Mouse (Mus musculus): ENCODE results near the gene Gns. TPM values are rescaled to one million over a fixed set of nuclear protein-coding genes. Genes with fewer than 3 reads are reported as not detected.

Gene Gns
- total RNA-seq, 1 experiment from 2014 or later: 24.3 TPM

DNA sequence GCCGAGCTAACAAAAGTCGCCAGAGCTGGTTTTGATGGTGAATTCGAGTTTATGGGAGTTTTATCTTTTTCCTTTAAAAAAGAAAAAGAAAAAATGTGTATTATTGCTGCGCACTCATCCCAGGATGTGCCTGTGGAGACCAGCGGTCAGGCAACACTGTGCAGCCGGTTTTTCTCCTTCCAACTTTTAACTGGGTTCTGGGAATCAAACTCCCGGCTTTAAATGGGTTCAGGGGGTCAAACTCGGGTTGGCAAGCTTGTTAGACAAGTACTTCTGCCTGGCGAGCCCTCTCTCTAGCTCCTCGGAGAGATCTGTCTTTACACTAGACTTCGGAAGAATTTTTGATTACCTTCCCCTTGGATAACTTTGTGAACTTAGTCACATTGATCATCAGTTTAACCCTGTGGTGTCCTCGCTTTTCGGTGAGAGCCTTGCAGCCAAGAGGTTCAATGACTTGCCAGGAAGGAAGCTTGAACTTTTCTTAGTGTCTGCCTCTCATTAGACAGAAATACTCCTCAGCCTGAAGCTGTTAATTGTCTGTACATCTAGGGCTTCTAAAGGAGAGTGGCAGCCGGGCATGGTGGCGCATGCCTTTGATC, 13.1 kb upstream of the Gns start:
- ATAC-seq (replicated peaks in 1 of 2; ENCODE audit: insufficient read depth in 1 of 2, low FRiP score in 2 of 2, low TSS enrichment in 1 of 2, low read depth in 1 of 2, poor library complexity in 2 of 2, severe bottlenecking in 2 of 2): no peak

DNA sequence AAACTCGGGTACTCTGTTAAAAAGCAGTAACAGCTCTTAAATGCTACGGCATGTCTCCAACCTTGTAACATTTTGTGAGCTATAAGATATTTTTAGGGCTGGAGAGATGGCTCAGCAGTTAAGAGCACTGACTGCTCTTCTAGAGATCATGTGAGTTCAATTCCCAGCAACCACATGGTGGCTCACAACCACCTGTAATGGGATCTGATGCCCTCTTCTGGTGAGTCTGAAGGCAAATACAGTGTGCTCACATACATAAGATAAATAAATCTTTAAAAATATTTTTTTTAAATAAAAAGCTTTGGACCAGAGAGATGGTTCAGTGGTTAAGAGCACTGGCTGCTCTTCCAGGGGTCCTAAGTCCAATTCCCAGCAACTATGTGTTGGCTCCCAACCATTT, 4.5 kb upstream of the Gns start:
- no peak for ATAC-seq (replicated peaks in 1 of 2; ENCODE audit: insufficient read depth in 1 of 2, low FRiP score in 2 of 2, low TSS enrichment in 1 of 2, low read depth in 1 of 2, poor library complexity in 2 of 2, severe bottlenecking in 2 of 2)

DNA sequence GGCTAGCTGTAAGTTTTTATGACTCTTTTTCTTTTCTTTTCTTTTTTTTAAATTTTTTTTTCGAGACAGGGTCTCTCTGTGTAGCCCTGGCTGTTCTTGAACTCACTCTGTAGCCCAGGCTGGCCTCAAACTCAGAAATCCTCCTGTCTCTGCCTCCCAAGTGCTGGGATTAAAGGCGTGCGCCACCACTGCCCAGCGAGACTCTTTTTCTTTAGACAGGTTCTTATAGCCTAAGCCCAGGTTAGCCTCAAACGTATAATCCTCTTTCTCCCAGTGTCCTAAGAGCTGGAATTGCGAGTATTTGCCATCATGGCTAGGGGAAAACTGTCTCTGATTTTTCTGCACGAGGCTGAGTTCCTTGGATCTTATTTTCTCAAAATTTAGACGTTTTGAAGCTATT, 1.7 kb upstream of the Gns start:
- ATAC-seq (replicated peaks in 1 of 2; ENCODE audit: insufficient read depth in 1 of 2, low FRiP score in 2 of 2, low TSS enrichment in 1 of 2, low read depth in 1 of 2, poor library complexity in 2 of 2, severe bottlenecking in 2 of 2): no peak

GRCm38 (mm10) chr10:121364306-121364705, 584 bp upstream of the Gns start:
- no peak for ATAC-seq (replicated peaks in 1 of 2; ENCODE audit: insufficient read depth in 1 of 2, low FRiP score in 2 of 2, low TSS enrichment in 1 of 2, low read depth in 1 of 2, poor library complexity in 2 of 2, severe bottlenecking in 2 of 2)

- peak; percentile 54 to 64 for ATAC-seq (replicated peaks in 1 of 2; ENCODE audit: insufficient read depth in 1 of 2, low FRiP score in 2 of 2, low TSS enrichment in 1 of 2, low read depth in 1 of 2, poor library complexity in 2 of 2, severe bottlenecking in 2 of 2)
Observed at GRCm38 (mm10) chr10:121365781-121366272, 937 bp downstream of the Gns start.

DNA sequence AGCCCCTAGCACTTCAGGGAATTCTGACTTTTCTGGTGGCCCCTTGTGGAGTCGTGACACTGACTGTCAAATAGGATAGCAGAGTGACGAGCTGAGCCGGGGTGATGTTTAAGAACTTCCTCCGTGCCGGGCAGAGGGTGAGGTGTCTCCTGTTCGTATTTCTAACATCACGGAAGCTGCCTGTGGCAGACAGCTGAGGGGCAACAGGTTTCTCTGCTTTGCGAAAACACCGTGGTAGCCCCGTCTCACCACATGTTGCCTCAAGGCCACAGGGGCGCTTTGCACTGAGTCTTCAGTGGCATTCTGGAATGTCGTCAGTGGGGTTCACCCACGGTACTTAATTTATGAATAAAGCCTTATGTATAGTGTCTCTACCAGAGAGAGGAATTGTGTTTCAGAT, 2.4 kb downstream of the Gns start:
- no peak for ATAC-seq (replicated peaks in 1 of 2; ENCODE audit: insufficient read depth in 1 of 2, low FRiP score in 2 of 2, low TSS enrichment in 1 of 2, low read depth in 1 of 2, poor library complexity in 2 of 2, severe bottlenecking in 2 of 2)

DNA sequence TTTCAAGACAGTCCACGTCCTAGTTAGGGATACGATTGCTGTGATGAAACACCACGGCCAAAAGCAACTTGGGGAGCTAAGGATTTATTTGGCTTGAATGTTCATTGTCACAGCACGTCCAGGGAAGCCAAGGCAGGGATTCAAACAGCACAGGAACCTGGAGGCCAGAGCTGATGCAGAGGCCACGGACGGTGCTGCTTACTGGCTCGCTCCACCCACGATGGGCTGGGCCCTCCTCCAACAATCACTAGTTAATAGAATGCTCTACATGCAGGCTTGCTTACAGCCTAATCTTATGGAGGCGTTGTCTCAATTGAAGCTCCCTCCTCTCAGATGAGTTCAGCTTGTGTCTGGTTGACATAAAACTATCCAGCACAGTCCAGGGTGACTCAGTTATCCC, 2.9 kb downstream of the Gns start:
- ATAC-seq (replicated peaks in 1 of 2; ENCODE audit: insufficient read depth in 1 of 2, low FRiP score in 2 of 2, low TSS enrichment in 1 of 2, low read depth in 1 of 2, poor library complexity in 2 of 2, severe bottlenecking in 2 of 2): no peak

GRCm38 (mm10) chr10:121368783-121369465, 4.0 kb downstream of the Gns start:
- no peak for ATAC-seq (replicated peaks in 1 of 2; ENCODE audit: insufficient read depth in 1 of 2, low FRiP score in 2 of 2, low TSS enrichment in 1 of 2, low read depth in 1 of 2, poor library complexity in 2 of 2, severe bottlenecking in 2 of 2)

GRCm38 (mm10) chr10:121370777-121371176, 5.9 kb downstream of the Gns start:
- ATAC-seq (replicated peaks in 1 of 2; ENCODE audit: insufficient read depth in 1 of 2, low FRiP score in 2 of 2, low TSS enrichment in 1 of 2, low read depth in 1 of 2, poor library complexity in 2 of 2, severe bottlenecking in 2 of 2): no peak

DNA sequence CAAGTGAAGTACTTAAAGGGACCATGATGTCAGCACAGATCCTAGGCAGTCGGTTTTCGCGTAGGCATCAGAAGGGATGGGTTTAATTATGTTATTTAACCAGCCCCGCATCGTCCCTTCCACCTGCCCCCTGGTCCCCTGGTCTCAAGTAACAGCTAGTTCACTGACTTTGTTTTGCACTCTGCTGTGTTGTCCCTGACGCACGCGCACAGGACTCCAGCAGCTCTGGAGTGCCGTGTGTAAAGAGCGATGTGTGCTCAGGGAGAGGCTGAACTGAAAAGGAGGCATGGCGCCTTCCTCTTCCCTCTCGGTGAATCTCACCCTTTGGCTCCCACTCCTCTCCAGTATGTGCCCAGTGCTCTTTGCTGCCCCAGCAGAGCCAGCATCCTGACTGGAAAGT, 9.1 kb downstream of the Gns start:
- no peak for ATAC-seq (replicated peaks in 1 of 2; ENCODE audit: insufficient read depth in 1 of 2, low FRiP score in 2 of 2, low TSS enrichment in 1 of 2, low read depth in 1 of 2, poor library complexity in 2 of 2, severe bottlenecking in 2 of 2)

GRCm38 (mm10) chr10:121374693-121375620, 10.1 kb downstream of the Gns start:
- ATAC-seq (replicated peaks in 1 of 2; ENCODE audit: insufficient read depth in 1 of 2, low FRiP score in 2 of 2, low TSS enrichment in 1 of 2, low read depth in 1 of 2, poor library complexity in 2 of 2, severe bottlenecking in 2 of 2): peak; percentile 65 to 76; a peak in 3 of 4 replicates

DNA sequence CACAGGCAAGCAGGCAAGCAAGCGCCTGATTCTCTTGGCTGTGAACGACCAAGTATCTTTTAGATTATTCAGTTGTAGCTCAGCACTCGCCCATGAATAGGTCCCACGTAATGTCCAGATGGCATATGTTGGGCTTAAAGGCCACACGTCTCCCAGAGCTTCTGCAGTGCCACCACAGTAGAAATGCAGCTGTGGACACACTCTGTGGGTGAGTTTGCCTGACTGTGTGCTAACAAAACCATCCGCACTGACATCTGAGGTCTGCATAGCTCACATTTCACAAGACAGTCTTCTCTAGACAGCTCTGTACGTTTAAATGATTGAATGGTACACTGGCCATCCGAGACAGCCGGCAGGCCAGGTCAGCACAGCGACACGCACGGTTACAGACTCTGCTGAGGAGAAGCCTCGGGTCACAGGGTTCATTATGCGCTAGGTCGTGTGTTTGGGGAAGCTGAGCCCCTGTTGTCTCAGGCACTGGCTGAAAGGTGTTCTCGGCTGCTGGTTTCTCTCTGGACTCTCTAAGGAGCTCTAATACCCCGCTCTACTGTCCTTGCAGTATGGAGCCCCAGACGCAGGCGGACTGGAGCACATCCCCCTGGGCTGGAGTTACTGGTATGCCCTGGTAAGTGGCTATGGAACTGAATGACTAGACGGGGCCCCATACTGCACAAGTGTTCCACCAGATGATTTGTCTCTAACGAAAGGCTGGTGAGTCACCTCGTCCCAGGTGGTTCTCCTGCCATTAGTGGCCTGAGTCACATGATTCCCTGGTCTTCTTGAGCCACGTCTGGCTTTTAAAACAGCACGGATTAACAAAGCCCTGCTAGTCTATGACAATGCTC, 11.0 kb downstream of the Gns start:
- ATAC-seq (replicated peaks in 1 of 2; ENCODE audit: insufficient read depth in 1 of 2, low FRiP score in 2 of 2, low TSS enrichment in 1 of 2, low read depth in 1 of 2, poor library complexity in 2 of 2, severe bottlenecking in 2 of 2): no peak

DNA sequence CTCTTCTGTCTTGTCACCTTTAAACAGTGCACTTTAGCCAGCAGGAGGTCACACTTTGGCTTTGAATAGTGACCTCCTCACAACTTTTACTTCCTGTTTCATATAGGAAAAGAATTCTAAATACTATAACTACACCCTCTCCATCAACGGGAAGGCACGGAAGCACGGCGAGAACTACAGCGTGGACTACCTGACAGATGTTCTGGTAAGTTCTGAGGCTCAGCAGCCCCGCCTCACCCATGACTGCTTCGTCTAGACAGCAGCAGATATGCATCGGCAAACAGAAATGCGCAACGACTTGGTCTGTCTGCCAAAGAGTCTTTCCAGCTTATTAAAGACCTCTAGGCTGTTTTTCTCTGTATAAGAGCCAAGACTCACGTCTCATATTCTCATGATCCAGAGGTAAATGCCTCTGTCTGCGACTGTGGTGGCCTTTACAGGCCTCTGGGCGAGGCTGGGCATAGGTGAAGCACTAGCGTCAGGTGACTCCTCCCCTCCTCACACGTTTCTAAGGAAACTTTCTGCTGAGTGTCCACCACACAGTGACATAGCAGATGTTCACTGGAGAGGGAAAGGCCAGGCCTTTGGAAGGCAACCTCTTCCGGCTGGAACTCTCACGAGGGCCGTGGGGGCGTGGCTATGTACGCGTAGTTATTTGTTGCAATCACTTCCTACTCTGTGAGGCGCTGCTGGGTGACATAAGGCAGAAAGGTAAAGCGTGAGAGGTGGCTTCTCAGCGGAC, 11.8 kb downstream of the Gns start:
- no peak; a peak in 1 of 4 replicates for ATAC-seq (replicated peaks in 1 of 2; ENCODE audit: insufficient read depth in 1 of 2, low FRiP score in 2 of 2, low TSS enrichment in 1 of 2, low read depth in 1 of 2, poor library complexity in 2 of 2, severe bottlenecking in 2 of 2)

DNA sequence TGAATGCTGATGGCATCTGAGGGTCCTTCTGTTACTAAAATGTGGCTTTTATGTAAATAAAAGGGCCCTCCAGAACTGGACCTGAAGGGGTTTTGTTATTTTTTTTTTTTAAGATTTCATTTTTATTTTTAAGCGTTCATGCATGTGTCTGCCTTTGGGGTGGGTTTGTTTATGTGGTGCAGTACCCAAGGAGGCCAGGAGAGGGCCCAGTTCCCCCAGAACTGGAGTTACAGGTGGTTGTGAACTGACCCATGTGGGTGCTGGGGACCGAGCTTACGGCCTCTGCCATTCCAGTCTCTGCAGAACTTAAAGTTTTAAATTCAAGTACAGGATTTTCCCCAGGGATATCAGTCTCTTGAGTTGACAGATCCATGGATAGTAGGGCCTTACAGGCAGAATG, 14.5 kb downstream of the Gns start:
- no peak for ATAC-seq (replicated peaks in 1 of 2; ENCODE audit: insufficient read depth in 1 of 2, low FRiP score in 2 of 2, low TSS enrichment in 1 of 2, low read depth in 1 of 2, poor library complexity in 2 of 2, severe bottlenecking in 2 of 2)

- no peak for ATAC-seq (replicated peaks in 1 of 2; ENCODE audit: insufficient read depth in 1 of 2, low FRiP score in 2 of 2, low TSS enrichment in 1 of 2, low read depth in 1 of 2, poor library complexity in 2 of 2, severe bottlenecking in 2 of 2)
Observed at GRCm38 (mm10) chr10:121381280-121381679, 16.4 kb downstream of the Gns start.

- no peak for ATAC-seq (replicated peaks in 1 of 2; ENCODE audit: insufficient read depth in 1 of 2, low FRiP score in 2 of 2, low TSS enrichment in 1 of 2, low read depth in 1 of 2, poor library complexity in 2 of 2, severe bottlenecking in 2 of 2)
Observed at GRCm38 (mm10) chr10:121384710-121385109, 19.8 kb downstream of the Gns start.

DNA sequence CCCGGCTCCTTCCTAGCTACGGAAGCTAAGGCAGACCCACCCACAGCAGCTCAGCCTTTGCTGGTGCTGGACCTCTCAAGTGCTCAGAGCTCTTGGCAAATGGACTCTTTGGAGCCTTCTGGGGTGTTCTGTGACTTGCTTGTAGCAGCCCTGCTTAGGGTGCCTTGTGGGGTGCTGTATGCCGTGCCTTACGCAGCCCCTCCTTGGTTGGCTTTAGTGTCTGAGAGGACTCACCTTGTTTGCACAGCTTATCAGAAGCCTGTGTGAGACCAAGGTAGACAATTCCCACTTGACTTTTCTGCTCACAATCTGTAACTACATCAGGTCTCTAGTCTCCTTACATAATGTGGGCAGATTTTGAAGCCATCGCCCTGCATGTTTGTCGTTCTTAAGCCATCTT, 20.8 kb downstream of the Gns start:
- ATAC-seq (replicated peaks in 1 of 2; ENCODE audit: insufficient read depth in 1 of 2, low FRiP score in 2 of 2, low TSS enrichment in 1 of 2, low read depth in 1 of 2, poor library complexity in 2 of 2, severe bottlenecking in 2 of 2): no peak

All from hematopoietic stem cell, adult 5-6 weeks (primary cell).